8 mouse cellular contexts compared by ENCODE assay signal in genomic region chr5:136581166-136581565, GRCm38 (mm10). TPM values are rescaled to one million over a fixed set of nuclear protein-coding genes. Genes with fewer than 3 reads are reported as not detected.
DNase-seq lines count a peak whose midpoint lies in the region; ATAC-seq and TF ChIP-seq lines count a peak whose summit lies in the region.

No protein-coding gene starts in this region.

- no peaks in the 10 kb centered on the region for H3K36me3 ChIP-seq in midbrain, embryonic 10.5 days
- no peaks in the 10 kb centered on the region for H3K36me3 ChIP-seq in midbrain, embryonic 15.5 days (replicated peaks)
- H3K36me3 ChIP-seq in hindbrain, embryonic 15.5 days, result no peaks in the 10 kb centered on the region
- no peaks in the 10 kb centered on the region for H3K36me3 ChIP-seq in liver, adult 2 months (ENCODE audit: control insufficient read depth, insufficient read depth, low read length)
- H3K36me3 ChIP-seq in neural tube, embryonic 11.5 days (ENCODE audit: control insufficient read depth, insufficient read depth, low read length), result no peaks in the 10 kb centered on the region

- H3K9ac ChIP-seq in midbrain, embryonic 15.5 days, result no peak overlapping the region
- H3K9ac ChIP-seq in hindbrain, embryonic 15.5 days, result no peak overlapping the region
- H3K9ac ChIP-seq in liver, adult 2 months (ENCODE audit: low read depth, low read length), result no peak overlapping the region
- H3K9ac ChIP-seq in neural tube, embryonic 11.5 days (ENCODE audit: low read length), result no peak overlapping the region

- H3K79me2 ChIP-seq in liver, adult 2 months (ENCODE audit: control insufficient read depth, insufficient read depth, low read length), result no peaks in the 10 kb centered on the region

- TF ChIP-seq CTCF in liver, adult 2 months (IDR thresholded peaks at IDR 0.05; ENCODE audit: low read depth, low read length), result peak; percentile 42

- 19% methylated on average over 9 of the region's 9 CpGs for WGBS in midbrain, embryonic 10.5 days
- WGBS in midbrain, embryonic 15.5 days, result 18% methylated on average over 9 of the region's 9 CpGs
- WGBS in hindbrain, embryonic 15.5 days, result 22% methylated on average over 9 of the region's 9 CpGs
- 19% methylated on average over 9 of the region's 9 CpGs for WGBS in liver, adult 2 months
- 13% methylated on average over 9 of the region's 9 CpGs for WGBS in neural tube, embryonic 11.5 days

- peaks cover 14% of the 10 kb centered on the region for H3K4me1 ChIP-seq in midbrain, embryonic 10.5 days
- H3K4me1 ChIP-seq in midbrain, embryonic 15.5 days, result no peaks in the 10 kb centered on the region
- H3K4me1 ChIP-seq in hindbrain, embryonic 15.5 days (replicated peaks), result peaks cover 13% of the 10 kb centered on the region
- H3K4me1 ChIP-seq in liver, adult 2 months (ENCODE audit: control insufficient read depth, insufficient read depth, low read length), result no peaks in the 10 kb centered on the region
- H3K4me1 ChIP-seq in neural tube, embryonic 11.5 days (ENCODE audit: control insufficient read depth, insufficient read depth, low read length), result no peaks in the 10 kb centered on the region

- peak overlapping the region; percentile 34; the same call in 1 of the 2 replicates for H3K4me3 ChIP-seq in midbrain, embryonic 10.5 days
- no peak overlapping the region for H3K4me3 ChIP-seq in midbrain, embryonic 15.5 days
- no peak overlapping the region for H3K4me3 ChIP-seq in hindbrain, embryonic 15.5 days
- H3K4me3 ChIP-seq in liver, adult 2 months (ENCODE audit: insufficient read depth, low read depth, low read length), result no peak overlapping the region
- H3K4me3 ChIP-seq in neural tube, embryonic 11.5 days (ENCODE audit: low read depth, low read length), result no peak overlapping the region

- H3K27me3 ChIP-seq in midbrain, embryonic 10.5 days (ENCODE audit: low read depth, poor library complexity, severe bottlenecking), result peaks cover 46% of the 10 kb centered on the region
- H3K27me3 ChIP-seq in midbrain, embryonic 15.5 days (replicated peaks), result peaks cover 8% of the 10 kb centered on the region
- peaks cover 19% of the 10 kb centered on the region for H3K27me3 ChIP-seq in hindbrain, embryonic 15.5 days
- H3K27me3 ChIP-seq in liver, adult 2 months (ENCODE audit: control insufficient read depth, insufficient read depth, low read length), result peaks cover 7% of the 10 kb centered on the region; the same call in 1 of the 2 replicates
- no peaks in the 10 kb centered on the region for H3K27me3 ChIP-seq in neural tube, embryonic 11.5 days (ENCODE audit: control insufficient read depth, insufficient read depth, low read length)

- no peak overlapping the region for H3K27ac ChIP-seq in midbrain, embryonic 10.5 days (replicated peaks)
- H3K27ac ChIP-seq in midbrain, embryonic 15.5 days, result no peak overlapping the region
- H3K27ac ChIP-seq in hindbrain, embryonic 15.5 days (replicated peaks), result no peak overlapping the region
- H3K27ac ChIP-seq in liver, adult 2 months (replicated peaks; ENCODE audit: insufficient read depth, low read depth, low read length), result no peak overlapping the region
- no peak overlapping the region for H3K27ac ChIP-seq in neural tube, embryonic 11.5 days (ENCODE audit: low read depth, low read length)

- TF ChIP-seq POLR2A in liver, adult 2 months (IDR thresholded peaks at IDR 0.05; ENCODE audit: extremely low read depth, insufficient read depth, low read length), result no peak

- H3K9me3 ChIP-seq in midbrain, embryonic 10.5 days (replicated peaks), result peaks cover 5% of the 10 kb centered on the region
- H3K9me3 ChIP-seq in midbrain, embryonic 15.5 days, result no peaks in the 10 kb centered on the region
- H3K9me3 ChIP-seq in hindbrain, embryonic 15.5 days, result no peaks in the 10 kb centered on the region
- H3K9me3 ChIP-seq in neural tube, embryonic 11.5 days (ENCODE audit: control insufficient read depth, low read length), result no peaks in the 10 kb centered on the region

- DNase-seq in midbrain, embryonic 10.5 days (ENCODE audit: low spot score), result peak; percentile 58
- DNase-seq in embryo, embryonic 11 days, result peak; percentile 72
- DNase-seq in liver, adult 2 months (ENCODE audit: extremely low read depth, low read depth, low spot score), result no peak
- DNase-seq in neural tube, embryonic 11.5 days (ENCODE audit: low spot score), result peak; percentile 67
- DNase-seq in thymus, postnatal 4 days, result peak; percentile 93
- no peak for DNase-seq in left cerebral cortex, adult 11 months (ENCODE audit: low spot score)

- no peak overlapping the region for H3K4me2 ChIP-seq in midbrain, embryonic 15.5 days
- H3K4me2 ChIP-seq in hindbrain, embryonic 15.5 days, result peak overlapping the region; percentile 28
- no peak overlapping the region; the same call in 1 of the 2 replicates for H3K4me2 ChIP-seq in neural tube, embryonic 11.5 days (ENCODE audit: low read depth)

- no peak for ATAC-seq in midbrain, embryonic 15.5 days (replicated peaks)
- ATAC-seq in hindbrain, embryonic 15.5 days (ENCODE audit: low FRiP score, low read depth), result no peak
- no peak for ATAC-seq in neural tube, embryonic 11.5 days (ENCODE audit: insufficient read depth, low FRiP score, low TSS enrichment)

RNA-seq across cellular contexts. Expression of gene Cux1, which starts 13.9 kb away (rescaled TPM):
- polyA plus RNA-seq in midbrain, embryonic 10.5 days (2016; fragmentation: Nextera tagmentation; extraction: Ambion mirVana), result 100 and 128 TPM in 2 replicates
- polyA plus RNA-seq in midbrain, embryonic 15.5 days (2015; fragmentation: Nextera tagmentation; extraction: Ambion mirVana), result 114 and 121 TPM in 2 replicates
- 101 and 106 TPM in 2 replicates for polyA plus RNA-seq in hindbrain, embryonic 15.5 days (2015; fragmentation: Nextera tagmentation; extraction: Ambion mirVana)
- total RNA-seq in liver, adult 2 months (2014; rRNA removed), result 9.5 and 12.6 TPM in 2 replicates
- polyA plus RNA-seq in liver, adult 2 months (2012; rRNA removed), result 11.6 and 12.6 TPM in 2 replicates
- polyA plus RNA-seq in neural tube, embryonic 11.5 days (2014; fragmentation: Nextera tagmentation; extraction: Ambion mirVana), result 109 and 111 TPM in 2 replicates

Comparison
In these comparisons a context has a peak if more than half of its experiments do, and no peak if none do; other contexts are left out.
1. DNase-seq: peak in midbrain, embryonic 10.5 days (single experiment), embryo, embryonic 11 days (single experiment), neural tube, embryonic 11.5 days (single experiment) and thymus, postnatal 4 days (single experiment); none in liver, adult 2 months (single experiment) and left cerebral cortex, adult 11 months (single experiment).